Mouse (Mus musculus): ENCODE measurements around the gene E130308A19Rik. TPM values are rescaled to one million over a fixed set of nuclear protein-coding genes. Genes with fewer than 3 reads are reported as not detected.

The E130308A19Rik gene
- polyA plus RNA-seq, 1 experiment from 2014 or later: 60.5 TPM

DNA sequence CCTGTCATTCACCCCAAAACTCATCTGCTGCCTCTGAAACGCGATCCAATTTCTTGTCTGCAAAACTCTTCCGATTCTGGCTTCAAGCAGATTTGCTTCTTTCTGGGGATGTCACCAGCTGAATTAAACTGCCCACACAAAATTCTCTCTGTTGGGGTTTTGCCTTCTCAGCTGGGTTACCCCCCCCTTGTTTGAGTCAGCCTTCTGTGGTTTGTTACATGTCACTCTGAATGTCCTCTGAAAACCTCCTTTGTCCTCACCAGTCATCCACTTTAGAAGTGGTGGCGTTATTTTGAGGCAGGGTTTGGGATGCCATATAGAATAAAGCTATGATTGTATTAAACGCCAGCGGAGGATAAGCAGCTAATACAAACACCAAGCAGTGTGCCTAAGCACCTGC, 176.1 kb downstream of the E130308A19Rik start:
- Histone ChIP-seq H3K27ac (replicated peaks) (no peak overlapping the region), H3K4me1 (0 out of 2 replicates have a peak, but pooled peaks cover 3% of the 10 kb centered on the region), H3K4me2 (replicated peaks) (no peak overlapping the region), H3K4me3 (no peak overlapping the region), H3K27me3 (peaks cover 3% of the 10 kb centered on the region; the same call in 1 of the 2 replicates), H3K9ac (replicated peaks) (no peak overlapping the region), H3K36me3 (no peaks in the 10 kb centered on the region), H3K9me3 (no peaks in the 10 kb centered on the region)
- WGBS: 78% methylated on average over 6 of the region's 6 CpGs
- ATAC-seq (ENCODE audit: low FRiP score, low read depth): no peak

- Histone ChIP-seq H3K9me3 (no peaks in the 10 kb centered on the region), H3K4me2 (replicated peaks) (no peak overlapping the region), H3K27me3 (peaks cover 3% of the 10 kb centered on the region; the same call in 1 of the 2 replicates), H3K4me1 (0 out of 2 replicates have a peak, but pooled peaks cover 7% of the 10 kb centered on the region), H3K9ac (replicated peaks) (no peak overlapping the region), H3K27ac (replicated peaks) (no peak overlapping the region), H3K36me3 (no peaks in the 10 kb centered on the region), H3K4me3 (no peak overlapping the region)
- WGBS: 74% methylated on average over 4 of the region's 4 CpGs
- ATAC-seq (ENCODE audit: low FRiP score, low read depth): no peak
These were observed 176.8 kb downstream of the E130308A19Rik start for GRCm38 (mm10) chr4:59802792-59803191.

DNA sequence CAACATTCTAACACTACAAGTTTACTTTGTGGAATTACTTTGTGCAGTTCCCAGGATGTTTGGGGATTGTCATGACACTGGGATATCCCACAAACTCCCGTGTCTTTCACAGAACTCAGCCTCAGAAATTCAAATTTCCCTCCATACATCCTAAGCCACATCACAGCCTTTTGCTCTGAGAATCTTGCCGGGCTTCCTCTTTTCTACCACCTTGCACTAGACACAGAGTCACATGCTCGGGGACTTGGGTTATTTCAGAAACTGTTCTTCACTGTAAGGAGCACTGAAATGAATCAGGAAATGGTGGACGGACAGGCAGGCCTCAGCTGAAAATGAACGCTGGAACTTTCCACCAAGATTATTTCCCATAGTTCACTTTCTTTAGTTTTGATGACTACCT, 177.3 kb downstream of the E130308A19Rik start:
- Histone ChIP-seq H3K9ac (replicated peaks) (no peak overlapping the region), H3K4me3 (no peak overlapping the region), H3K4me2 (replicated peaks) (no peak overlapping the region), H3K9me3 (no peaks in the 10 kb centered on the region), H3K4me1 (0 out of 2 replicates have a peak, but pooled peaks cover 7% of the 10 kb centered on the region), H3K27me3 (peaks cover 3% of the 10 kb centered on the region; the same call in 1 of the 2 replicates), H3K27ac (replicated peaks) (no peak overlapping the region), H3K36me3 (no peaks in the 10 kb centered on the region)
- 82% methylated on average over 5 of the region's 5 CpGs for WGBS
- no peak for ATAC-seq (ENCODE audit: low FRiP score, low read depth)

GRCm38 (mm10) chr4:59804754-59805153, 178.7 kb downstream of the E130308A19Rik start:
- no peaks in the 10 kb centered on the region for H3K36me3 ChIP-seq
- ATAC-seq (ENCODE audit: low FRiP score, low read depth): no peak
- H3K4me1 ChIP-seq: 0 out of 2 replicates have a peak, but pooled peaks cover 7% of the 10 kb centered on the region
- WGBS: 65% methylated on average over 1 of the region's 1 CpGs
- H3K4me2 ChIP-seq (replicated peaks): peak overlapping the region; percentile 97
- no peaks in the 10 kb centered on the region for H3K9me3 ChIP-seq
- H3K4me3 ChIP-seq: peak overlapping the region; percentile 96
- H3K27ac ChIP-seq (replicated peaks): no peak overlapping the region
- peaks cover 3% of the 10 kb centered on the region; the same call in 1 of the 2 replicates for H3K27me3 ChIP-seq
- H3K9ac ChIP-seq (replicated peaks): no peak overlapping the region

GRCm38 (mm10) chr4:59805181-59805967, 179.4 kb downstream of the E130308A19Rik start, which contains the start of gene Snx30:
TSS of gene Snx30 (plus strand) at chr4:59805840.
- peak; percentile 93 for ATAC-seq (ENCODE audit: low FRiP score, low read depth)
- Histone ChIP-seq H3K9ac (replicated peaks) (peak within 1 kb of the TSS; percentile 93), H3K4me1 (0 out of 2 replicates have a peak, but pooled peaks cover 7% of the 10 kb centered on the region), H3K36me3 (no peaks in the 10 kb centered on the region), H3K4me3 (peak within 1 kb of the TSS; percentile 96), H3K9me3 (no peaks in the 10 kb centered on the region), H3K4me2 (replicated peaks) (peak within 1 kb of the TSS; percentile 97), H3K27me3 (peaks cover 3% of the 10 kb centered on the region; the same call in 1 of the 2 replicates), H3K27ac (replicated peaks) (peak within 1 kb of the TSS; percentile 83)
- WGBS: 3% methylated on average over 41 of the region's 45 CpGs

- Histone ChIP-seq H3K9me3 (no peaks in the 10 kb centered on the region), H3K9ac (replicated peaks) (peak overlapping the region; percentile 93), H3K27ac (replicated peaks) (peak overlapping the region; percentile 83), H3K36me3 (no peaks in the 10 kb centered on the region), H3K4me2 (replicated peaks) (peak overlapping the region; percentile 97), H3K27me3 (peaks cover 3% of the 10 kb centered on the region; the same call in 1 of the 2 replicates), H3K4me1 (0 out of 2 replicates have a peak, but pooled peaks cover 7% of the 10 kb centered on the region), H3K4me3 (peak overlapping the region; percentile 96)
- WGBS: under 1% methylated on average over 58 of the region's 58 CpGs
- ATAC-seq (ENCODE audit: low FRiP score, low read depth): peak; percentile 70
These were observed 180.2 kb downstream of the E130308A19Rik start for GRCm38 (mm10) chr4:59805968-59806878.

DNA sequence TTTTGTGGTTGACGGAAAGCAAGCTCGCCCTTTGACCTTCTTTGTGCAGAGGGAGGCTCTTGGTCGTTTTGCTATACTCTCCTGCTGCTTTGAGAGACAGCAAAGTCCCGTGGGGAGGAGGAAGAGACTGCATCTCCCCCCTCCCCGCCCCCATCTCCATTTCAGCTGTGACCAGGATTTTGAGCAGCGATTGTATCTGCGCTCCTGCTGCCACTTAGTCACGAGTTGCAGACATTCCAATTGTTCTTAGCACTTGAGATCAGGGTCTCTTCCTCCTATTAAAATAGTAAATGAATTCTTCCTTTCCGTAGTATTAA, 180.8 kb downstream of the E130308A19Rik start:
- H3K36me3 ChIP-seq: no peaks in the 10 kb centered on the region
- peak overlapping the region; percentile 97 for H3K4me2 ChIP-seq (replicated peaks)
- H3K27ac ChIP-seq (replicated peaks): peak overlapping the region; percentile 83; the same call in 1 of the 2 replicates
- H3K9me3 ChIP-seq: no peaks in the 10 kb centered on the region
- 3% methylated on average over 9 of the region's 9 CpGs for WGBS
- ATAC-seq (ENCODE audit: low FRiP score, low read depth): no peak
- peak overlapping the region; percentile 93; the same call in 1 of the 2 replicates for H3K9ac ChIP-seq (replicated peaks)
- H3K27me3 ChIP-seq: peaks cover 3% of the 10 kb centered on the region; the same call in 1 of the 2 replicates
- 0 out of 2 replicates have a peak, but pooled peaks cover 7% of the 10 kb centered on the region for H3K4me1 ChIP-seq
- peak overlapping the region; percentile 96 for H3K4me3 ChIP-seq

- peak overlapping the region; percentile 97 for H3K4me2 ChIP-seq (replicated peaks)
- no peaks in the 10 kb centered on the region for H3K9me3 ChIP-seq
- no peak overlapping the region for H3K27ac ChIP-seq (replicated peaks)
- 0 out of 2 replicates have a peak, but pooled peaks cover 7% of the 10 kb centered on the region for H3K4me1 ChIP-seq
- no peak overlapping the region for H3K9ac ChIP-seq (replicated peaks)
- WGBS: 67% methylated on average over 2 of the region's 2 CpGs
- H3K4me3 ChIP-seq: peak overlapping the region; percentile 96; the same call in 1 of the 2 replicates
- no peaks in the 10 kb centered on the region for H3K36me3 ChIP-seq
- peaks cover 3% of the 10 kb centered on the region; the same call in 1 of the 2 replicates for H3K27me3 ChIP-seq
- ATAC-seq (ENCODE audit: low FRiP score, low read depth): no peak
These were observed 181.5 kb downstream of the E130308A19Rik start for GRCm38 (mm10) chr4:59807521-59807920.

DNA sequence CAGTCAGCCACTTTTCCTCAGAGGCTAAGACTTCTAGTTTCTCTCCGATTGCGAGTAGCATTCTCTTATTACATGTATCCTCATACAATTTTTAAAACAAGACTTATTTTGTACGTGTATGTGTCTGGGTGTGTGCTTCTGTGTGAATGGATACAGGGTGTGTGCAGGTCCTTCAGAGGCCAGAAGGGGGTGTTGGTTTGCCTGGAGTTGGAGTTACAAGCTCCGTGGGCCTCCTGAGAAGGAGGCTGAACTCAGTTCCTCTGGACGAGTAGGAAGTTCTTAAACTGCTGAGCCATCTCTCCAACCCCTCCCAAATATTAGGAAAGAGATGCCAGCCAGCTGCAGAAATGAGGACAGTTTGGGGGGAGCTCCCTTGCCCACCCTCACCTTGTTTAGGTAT, 182.4 kb downstream of the E130308A19Rik start:
- Histone ChIP-seq H3K9me3 (no peaks in the 10 kb centered on the region), H3K4me1 (0 out of 2 replicates have a peak, but pooled peaks cover 7% of the 10 kb centered on the region), H3K36me3 (no peaks in the 10 kb centered on the region), H3K9ac (replicated peaks) (no peak overlapping the region), H3K27me3 (peaks cover 2% of the 10 kb centered on the region; the same call in 1 of the 2 replicates), H3K4me3 (no peak overlapping the region), H3K4me2 (replicated peaks) (no peak overlapping the region), H3K27ac (replicated peaks) (no peak overlapping the region)
- no peak for ATAC-seq (ENCODE audit: low FRiP score, low read depth)
- WGBS: 80% methylated on average over 5 of the region's 5 CpGs

Data from midbrain, embryonic 12.5 days (tissue).